22 mouse cellular contexts compared by ENCODE assay signal in genomic region chr1:59021556-59021955, GRCm38 (mm10).
"Had no signal": no experiment of that assay in that cellular context is flagged by ENCODE, and none has a peak within 500 bp of the region (broad histone marks: within the 10 kb centered on the region; RNA-seq: fewer than 3 reads in every experiment).

No protein-coding gene starts in this region.

- H3K27me3 ChIP-seq: heart, embryonic 13.5 days; heart, embryonic 15.5 days; hindbrain, embryonic 13.5 days; hindbrain, embryonic 15.5 days; limb, embryonic 13.5 days; limb, embryonic 15.5 days; liver, embryonic 12.5 days had no signal

- H3K27ac ChIP-seq: heart, adult 2 months; heart, embryonic 13.5 days; heart, embryonic 15.5 days; hindbrain, embryonic 13.5 days; hindbrain, embryonic 15.5 days; hindbrain, postnatal 0 days; kidney, postnatal 0 days; limb, embryonic 13.5 days; limb, embryonic 15.5 days; liver, embryonic 12.5 days; liver, embryonic 14.5 days had no signal

- H3K4me1 ChIP-seq: heart, embryonic 13.5 days; heart, embryonic 15.5 days; hindbrain, embryonic 13.5 days; hindbrain, embryonic 15.5 days; limb, embryonic 15.5 days; liver, embryonic 12.5 days had no signal

- H3K9me3 ChIP-seq: heart, embryonic 13.5 days; heart, embryonic 15.5 days; hindbrain, embryonic 13.5 days; hindbrain, embryonic 15.5 days; limb, embryonic 13.5 days; limb, embryonic 15.5 days; liver, embryonic 12.5 days had no signal

- H3K9ac ChIP-seq: forebrain, postnatal 0 days; heart, embryonic 13.5 days; heart, embryonic 15.5 days; hindbrain, embryonic 13.5 days; hindbrain, embryonic 15.5 days; limb, embryonic 13.5 days; limb, embryonic 15.5 days; liver, embryonic 12.5 days; liver, embryonic 14.5 days had no signal

- H3K4me2 ChIP-seq: heart, embryonic 11.5 days; heart, embryonic 13.5 days; heart, embryonic 15.5 days; hindbrain, embryonic 13.5 days; hindbrain, embryonic 15.5 days; limb, embryonic 13.5 days; limb, embryonic 15.5 days; liver, embryonic 12.5 days had no signal

- H3K36me3 ChIP-seq: heart, embryonic 13.5 days; heart, embryonic 15.5 days; hindbrain, embryonic 13.5 days; hindbrain, embryonic 15.5 days; limb, embryonic 13.5 days; limb, embryonic 15.5 days; liver, embryonic 12.5 days had no signal

- H3K4me3 ChIP-seq: heart, adult 2 months; heart, embryonic 13.5 days; heart, embryonic 15.5 days; hindbrain, embryonic 13.5 days; hindbrain, embryonic 15.5 days; limb, embryonic 13.5 days; limb, embryonic 15.5 days; liver, embryonic 12.5 days had no signal

- ATAC-seq: forebrain, postnatal 0 days; hindbrain, postnatal 0 days; intestine, embryonic 16.5 days; liver, embryonic 12.5 days had no signal

- DNase-seq: forebrain, postnatal 0 days; gastrocnemius, postnatal 14 days; gastrocnemius, postnatal 36 days; heart, adult 11 months; heart, adult 2 months; heart, postnatal 14 days; heart, postnatal 36 days; layer of hippocampus, adult 9-11 months; layer of hippocampus, postnatal 36 days; left cerebral cortex, postnatal 4 days had no signal
